12 mouse cellular contexts compared by ENCODE assay signal in genomic region chr17:79536549-79536948, GRCm38 (mm10).
"Had no signal": no experiment of that assay in that cellular context is flagged by ENCODE, and none has a peak within 500 bp of the region (broad histone marks: within the 10 kb centered on the region; RNA-seq: fewer than 3 reads in every experiment).

No protein-coding gene starts in this region.

- H3K27me3 ChIP-seq: limb, embryonic 12.5 days; megakaryocyte, embryonic 14.5 days; midbrain, embryonic 15.5 days had no signal

- H3K4me2 ChIP-seq: limb, embryonic 12.5 days; midbrain, embryonic 11.5 days; midbrain, embryonic 15.5 days had no signal

- H3K4me3 ChIP-seq: limb, embryonic 12.5 days; megakaryocyte, embryonic 14.5 days; midbrain, embryonic 15.5 days had no signal

- DNase-seq: kidney, adult 8-10 months; kidney, postnatal 36 days; layer of hippocampus, adult 9-11 months; layer of hippocampus, postnatal 36 days; lung, adult 18-20 months; lung, postnatal 36 days; right cerebral cortex, adult 18-20 months; thymus, postnatal 4 days had no signal

- H3K36me3 ChIP-seq: limb, embryonic 12.5 days; midbrain, embryonic 15.5 days had no signal
